Mouse (Mus musculus) natural killer cell, adult 2 months (primary cell): ENCODE results near the gene Akp3.

Experiments
- DNase-seq, 2 experiments: peaks; one replicate each; pipeline ENCODE4 v3.0.0; 2022; ENCODE audit warnings: low spot score in 2 of 2

Akp3 gene

GRCm38 (mm10) chr1:87124673-87125072 lies at the start of gene Akp3:
Gene Akp3 (plus strand): TSS chr1:87124973.
- no peak for DNase-seq

- no peak for DNase-seq
These were observed 38.6 kb upstream of the Akp3 start for GRCm38 (mm10) chr1:87086196-87086595.

- DNase-seq, result no peak
These were observed 37.8 kb upstream of the Akp3 start for GRCm38 (mm10) chr1:87086964-87087363.

GRCm38 (mm10) chr1:87089251-87089650 lies 35.5 kb upstream of the Akp3 start:
- DNase-seq, result no peak

GRCm38 (mm10) chr1:87089828-87090227 lies 34.9 kb upstream of the Akp3 start, which contains the start of gene Alppl2:
Gene Alppl2 (minus strand): TSS chr1:87089928.
- no peak for DNase-seq

- DNase-seq, result no peak
These were observed 29.1 kb upstream of the Akp3 start for GRCm38 (mm10) chr1:87095642-87096041.

- peak; percentile 8 to 36 for DNase-seq
These were observed 26.3 kb upstream of the Akp3 start for GRCm38 (mm10) chr1:87098358-87098975.

- DNase-seq, result no peak
These were observed 23.4 kb upstream of the Akp3 start, which contains the start of gene Alpi for GRCm38 (mm10) chr1:87101411-87101810. Gene Alpi (minus strand): TSS chr1:87101606.

GRCm38 (mm10) chr1:87102114-87102513 lies 22.7 kb upstream of the Akp3 start:
- no peak for DNase-seq

GRCm38 (mm10) chr1:87103936-87104335 lies 20.8 kb upstream of the Akp3 start:
- DNase-seq, result no peak

- no peak for DNase-seq
These were observed 18.2 kb upstream of the Akp3 start for GRCm38 (mm10) chr1:87106536-87106935.

GRCm38 (mm10) chr1:87108564-87108963 lies 16.2 kb upstream of the Akp3 start:
- no peak for DNase-seq

GRCm38 (mm10) chr1:87111719-87112354 lies 12.9 kb upstream of the Akp3 start:
- no peak for DNase-seq

- DNase-seq, result no peak
These were observed 10.0 kb upstream of the Akp3 start for GRCm38 (mm10) chr1:87114784-87115183.

GRCm38 (mm10) chr1:87127206-87128030 lies 2.6 kb downstream of the Akp3 start:
- no peak for DNase-seq

GRCm38 (mm10) chr1:87131803-87132202 lies 7.0 kb downstream of the Akp3 start:
- DNase-seq, result no peak

- DNase-seq, result no peak
These were observed 16.8 kb downstream of the Akp3 start for GRCm38 (mm10) chr1:87141550-87141949.

- DNase-seq, result no peak
These were observed 17.7 kb downstream of the Akp3 start for GRCm38 (mm10) chr1:87142456-87142855.

GRCm38 (mm10) chr1:87143141-87143540 lies 18.4 kb downstream of the Akp3 start:
- no peak for DNase-seq

- no peak for DNase-seq
These were observed 24.6 kb downstream of the Akp3 start for GRCm38 (mm10) chr1:87149422-87149821.

GRCm38 (mm10) chr1:87151286-87151685 lies 26.5 kb downstream of the Akp3 start:
- DNase-seq, result no peak

- no peak for DNase-seq
These were observed 29.2 kb downstream of the Akp3 start for GRCm38 (mm10) chr1:87153776-87154500.
